Mouse (Mus musculus) forebrain, embryonic 11.5 days (tissue): Measurements from ENCODE around the gene Flvcr2. TPM values are rescaled to one million over a fixed set of nuclear protein-coding genes. Genes with fewer than 3 reads are reported as not detected.

Experiments used
- ATAC-seq: fragments of 200-750 bp; cut with Nextera tagmentation; replicated peaks from 2 replicates; pipeline ENCODE4 v1.8.0; 2017; ENCODE audit warnings: moderate TSS enrichment; ENCODE audit not compliant: low FRiP score
- DNase-seq: peaks from one replicate; pipeline ENCODE4 v3.0.0-alpha.2; 2017; ENCODE audit warnings: low spot score
- H3K27ac ChIP-seq: fragments of 300-500 bp; sonication (generic); 2 replicates; pipeline ENCODE4 v1.5.1; 2014; ENCODE audit warnings: low read depth, low read length
- H3K27me3 ChIP-seq: fragments of 300-500 bp; sonication (generic); 2 replicates; pipeline ENCODE4 v1.6.1; 2014; ENCODE audit warnings: mild to moderate bottlenecking, low read length, mixed read lengths; ENCODE audit not compliant: control insufficient read depth, insufficient read depth
- H3K36me3 ChIP-seq: fragments of 300-500 bp; sonication (generic); 2 replicates; pipeline ENCODE4 v1.6.1; 2014; ENCODE audit warnings: mild to moderate bottlenecking, low read length, moderate library complexity, mixed read lengths; ENCODE audit not compliant: control insufficient read depth, insufficient read depth
- H3K4me1 ChIP-seq: fragments of 300-500 bp; sonication (generic); replicated peaks from 2 replicates; pipeline ENCODE4 v1.6.1; 2014; ENCODE audit warnings: low read length, mixed read lengths; ENCODE audit not compliant: control insufficient read depth, insufficient read depth
- H3K4me2 ChIP-seq: fragments of 300-500 bp; sonication (generic); 2 replicates; pipeline ENCODE4 v1.6.1; 2014; ENCODE audit warnings: low read depth, mild to moderate bottlenecking, low read length, moderate library complexity, mixed read lengths; ENCODE audit not compliant: severe bottlenecking
- H3K4me3 ChIP-seq: fragments of 300-500 bp; sonication (generic); 2 replicates; pipeline ENCODE4 v1.5.1; 2014; ENCODE audit warnings: low read depth, low read length
- H3K9ac ChIP-seq: fragments of 300-500 bp; sonication (generic); 2 replicates; pipeline ENCODE4 v1.6.1; 2014; ENCODE audit warnings: low read length
- H3K9me3 ChIP-seq: fragments of 300-500 bp; sonication (generic); 2 replicates; pipeline ENCODE4 v1.6.1; 2016; ENCODE audit warnings: low read length, mixed read lengths; ENCODE audit not compliant: control insufficient read depth
- WGBS: fragments of 180-500 bp; shearing (Covaris S2); extraction: QIAGEN DNeasy Blood & Tissue Kit; methylation state at CpG from one replicate; pipeline ENCODE4 v1.1.7; 2014; 5-methylcytosine and 5-hydroxymethylcytosine counted together
- polyA plus RNA-seq: library from polyadenylated mRNA; unstranded; fragments of >200 nt; fragmentation: Nextera tagmentation; extraction: Ambion mirVana; gene quantifications from 2 replicates; pipeline ENCODE4 v1.2.1, GENCODE M21; 2014

The Flvcr2 gene
- polyA plus RNA-seq, 1 experiment from 2014 or later: 0.84 TPM

DNA sequence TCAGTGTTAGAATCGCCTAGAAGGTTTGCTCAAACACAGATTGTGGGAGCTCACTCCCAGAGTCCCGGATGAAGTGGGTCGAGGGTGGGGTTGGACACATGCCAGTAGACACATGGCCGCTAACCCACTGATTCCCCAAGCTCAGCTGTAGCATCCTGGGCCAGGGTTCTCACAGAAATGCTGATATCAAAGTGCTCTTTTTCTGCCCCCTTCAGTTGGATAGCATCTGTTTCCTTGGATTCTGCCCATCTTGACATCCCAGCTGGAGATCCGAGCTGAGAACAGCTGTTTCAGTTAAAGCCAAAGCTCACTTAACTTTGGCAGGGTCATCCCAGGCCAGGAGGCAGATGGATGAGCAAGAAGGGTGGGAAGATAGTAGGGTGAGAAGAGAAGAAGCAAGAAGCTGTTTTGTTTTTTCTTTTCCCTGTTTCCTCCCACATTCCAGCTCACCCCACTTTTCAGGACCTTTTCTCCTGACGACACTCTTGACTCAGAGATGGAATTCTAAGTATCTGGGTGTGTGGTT, 46.5 kb downstream of the Flvcr2 start:
- Histone ChIP-seq H3K36me3 (no peaks in the 10 kb centered on the region), H3K4me3 (no peak overlapping the region), H3K27me3 (no peaks in the 10 kb centered on the region), H3K27ac (no peak overlapping the region), H3K4me2 (no peak overlapping the region), H3K9ac (no peak overlapping the region), H3K4me1 (no peaks in the 10 kb centered on the region), H3K9me3 (no peaks in the 10 kb centered on the region)
- no peak for DNase-seq
- 84% methylated on average over 6 of the region's 6 CpGs for WGBS
- no peak for ATAC-seq

DNA sequence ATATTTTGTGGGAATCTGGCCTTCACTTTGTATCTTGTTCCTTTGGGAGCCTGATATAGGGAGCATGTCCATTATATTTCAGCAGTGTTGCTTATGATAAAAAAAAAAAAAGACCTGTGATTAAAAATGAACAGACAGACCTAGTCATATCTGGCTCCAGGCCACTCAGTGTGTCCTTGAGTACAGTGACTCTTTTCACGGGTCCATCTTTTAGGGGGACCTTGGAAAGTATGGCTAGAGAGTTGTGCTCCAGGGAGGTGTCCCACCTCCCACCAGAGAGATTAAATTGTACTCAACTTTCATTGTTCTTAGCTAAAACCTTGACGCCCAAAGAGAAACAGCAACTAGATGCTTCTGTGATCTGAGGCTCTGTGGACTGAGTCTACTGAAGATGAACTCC, 47.8 kb downstream of the Flvcr2 start:
- 89% methylated on average over 2 of the region's 2 CpGs for WGBS
- no peak for DNase-seq

DNA sequence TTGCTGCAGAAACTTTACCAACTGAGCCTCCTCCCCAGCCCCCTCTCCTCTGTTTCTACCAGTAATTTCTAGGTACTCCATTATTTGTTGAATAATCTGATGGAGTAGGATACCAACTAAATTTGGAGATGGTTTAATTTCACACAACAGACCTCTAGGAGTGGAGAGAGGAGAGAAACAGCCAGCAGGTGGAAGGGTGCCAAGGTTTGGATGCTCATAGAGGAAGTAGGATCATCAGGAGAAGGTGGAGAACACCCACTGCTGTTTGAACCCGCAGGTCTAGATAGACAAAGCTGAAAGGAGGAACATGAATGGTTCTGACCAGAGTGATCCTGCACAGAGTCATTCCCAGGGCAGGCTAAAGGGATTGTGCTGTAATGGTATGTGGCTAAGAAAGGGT, 49.2 kb downstream of the Flvcr2 start:
- Histone ChIP-seq H3K27ac (no peak overlapping the region), H3K36me3 (no peaks in the 10 kb centered on the region), H3K9ac (no peak overlapping the region), H3K4me1 (no peaks in the 10 kb centered on the region), H3K9me3 (no peaks in the 10 kb centered on the region), H3K4me2 (no peak overlapping the region), H3K27me3 (no peaks in the 10 kb centered on the region), H3K4me3 (no peak overlapping the region)
- WGBS: 72% methylated on average over 1 of the region's 1 CpGs
- ATAC-seq (no peak), DNase-seq (no peak)

More for the DNA sequence above, 47.8 kb downstream of the Flvcr2 start:
- H3K27me3 ChIP-seq: no peaks in the 10 kb centered on the region
- H3K9ac ChIP-seq: no peak overlapping the region
- no peak for ATAC-seq
- no peaks in the 10 kb centered on the region for H3K36me3 ChIP-seq
- no peak overlapping the region for H3K4me2 ChIP-seq
- H3K9me3 ChIP-seq: no peaks in the 10 kb centered on the region
- H3K4me3 ChIP-seq: no peak overlapping the region
- no peak overlapping the region for H3K27ac ChIP-seq
- no peaks in the 10 kb centered on the region for H3K4me1 ChIP-seq

DNA sequence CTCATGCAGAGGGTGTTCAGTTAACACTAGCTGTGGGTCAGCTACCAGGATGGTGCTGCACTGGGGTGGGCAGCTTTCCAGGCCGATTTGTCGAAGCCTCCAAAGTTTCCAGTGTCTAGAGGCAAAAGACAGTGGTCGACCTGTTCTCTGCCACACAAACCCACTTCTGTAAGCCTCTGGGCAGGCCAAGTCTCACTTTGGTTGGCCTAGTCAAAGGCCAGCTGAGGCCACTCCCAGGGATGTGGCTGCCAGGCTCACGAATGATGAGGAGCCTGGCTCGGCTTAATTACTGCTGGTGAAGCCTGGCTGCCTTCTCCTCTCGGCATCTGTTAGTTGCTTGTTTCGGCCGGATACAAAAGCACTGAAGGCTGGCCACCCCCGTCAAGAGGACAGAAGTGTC, 53.7 kb downstream of the Flvcr2 start:
- DNase-seq (no peak), ATAC-seq (no peak)
- Histone ChIP-seq H3K9ac (no peak overlapping the region), H3K27me3 (no peaks in the 10 kb centered on the region), H3K4me2 (no peak overlapping the region), H3K9me3 (no peaks in the 10 kb centered on the region), H3K27ac (no peak overlapping the region), H3K36me3 (no peaks in the 10 kb centered on the region), H3K4me3 (no peak overlapping the region), H3K4me1 (no peaks in the 10 kb centered on the region)
- 60% methylated on average over 9 of the region's 9 CpGs for WGBS

DNA sequence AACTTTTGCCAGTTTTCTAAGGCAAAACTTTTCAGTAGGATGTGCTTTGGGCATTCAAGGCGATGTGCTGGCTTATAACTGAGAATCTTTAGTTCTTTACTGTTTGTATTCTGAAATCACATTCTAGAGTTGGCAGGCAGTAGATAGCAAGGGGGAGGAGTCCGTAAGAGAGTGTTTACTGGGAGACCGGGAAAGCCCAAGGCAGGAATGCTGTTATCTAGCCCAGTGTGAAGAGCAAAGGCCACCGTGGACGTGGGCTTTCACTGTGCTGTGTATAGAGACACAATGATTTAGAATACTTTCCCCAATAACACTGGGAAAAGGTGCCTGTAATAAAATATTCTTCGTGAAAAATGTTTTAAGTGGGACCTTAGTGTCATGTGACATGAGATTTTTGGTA, 63.4 kb downstream of the Flvcr2 start:
- ATAC-seq (no peak), DNase-seq (no peak)
- WGBS: 82% methylated on average over 6 of the region's 6 CpGs

DNA sequence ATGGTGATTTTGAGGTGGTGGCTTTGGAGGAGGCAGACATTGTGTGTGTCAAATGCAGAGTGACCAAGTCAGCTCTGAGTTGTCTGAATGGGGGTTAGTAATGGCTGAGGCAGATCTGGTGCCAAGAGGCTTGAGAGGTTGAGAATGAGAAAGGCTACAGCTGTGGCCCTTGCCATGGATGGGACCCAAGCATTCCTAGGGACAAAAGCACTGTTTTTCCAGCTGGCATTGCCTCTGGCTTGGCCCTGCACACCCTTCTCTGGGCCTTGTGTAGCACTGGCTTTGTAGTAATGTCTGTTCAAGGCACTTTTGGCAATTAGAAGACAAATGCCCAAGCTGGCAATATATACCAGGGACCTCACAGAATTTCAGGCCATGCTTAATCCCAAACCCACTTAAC, 64.6 kb downstream of the Flvcr2 start:
- no peaks in the 10 kb centered on the region for H3K4me1 ChIP-seq
- no peak overlapping the region for H3K9ac ChIP-seq
- H3K27ac ChIP-seq: no peak overlapping the region
- no peak overlapping the region for H3K4me2 ChIP-seq
- no peaks in the 10 kb centered on the region for H3K27me3 ChIP-seq
- no peaks in the 10 kb centered on the region for H3K9me3 ChIP-seq
- ATAC-seq (no peak), DNase-seq (no peak)
- no peak overlapping the region for H3K4me3 ChIP-seq
- H3K36me3 ChIP-seq: no peaks in the 10 kb centered on the region; the same call in 1 of the 2 replicates

More for the DNA sequence above, 63.4 kb downstream of the Flvcr2 start:
- no peaks in the 10 kb centered on the region for H3K27me3 ChIP-seq
- no peak overlapping the region for H3K4me2 ChIP-seq
- H3K27ac ChIP-seq: no peak overlapping the region
- H3K9me3 ChIP-seq: no peaks in the 10 kb centered on the region
- no peak overlapping the region for H3K4me3 ChIP-seq
- no peak overlapping the region for H3K9ac ChIP-seq
- no peaks in the 10 kb centered on the region; the same call in 1 of the 2 replicates for H3K36me3 ChIP-seq
- no peaks in the 10 kb centered on the region for H3K4me1 ChIP-seq

DNA sequence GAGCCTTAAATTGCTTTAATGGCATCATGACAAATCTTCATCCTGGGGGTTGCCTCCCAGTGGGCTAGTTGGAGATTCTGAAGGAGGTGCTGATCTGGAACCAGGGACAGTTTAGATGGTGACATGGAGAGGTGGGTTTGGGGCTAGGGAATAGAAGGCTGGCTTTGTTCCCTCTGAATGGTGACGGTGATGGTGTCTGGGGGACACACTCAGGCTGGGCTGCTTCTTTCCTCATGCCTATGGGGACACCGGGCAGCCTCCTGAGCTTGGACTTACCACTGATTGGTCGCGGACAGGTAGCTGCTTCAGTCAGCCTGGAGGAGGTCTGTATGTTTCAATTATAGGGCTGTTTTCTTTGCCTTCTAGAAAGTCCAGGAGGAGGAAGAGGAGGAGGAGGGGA, 65.3 kb downstream of the Flvcr2 start:
- Histone ChIP-seq H3K36me3 (no peaks in the 10 kb centered on the region; the same call in 1 of the 2 replicates), H3K9me3 (no peaks in the 10 kb centered on the region), H3K4me3 (no peak overlapping the region), H3K27ac (no peak overlapping the region), H3K4me1 (no peaks in the 10 kb centered on the region), H3K27me3 (no peaks in the 10 kb centered on the region), H3K9ac (no peak overlapping the region), H3K4me2 (no peak overlapping the region)
- WGBS: 90% methylated on average over 4 of the region's 4 CpGs
- ATAC-seq (no peak), DNase-seq (no peak)

DNA sequence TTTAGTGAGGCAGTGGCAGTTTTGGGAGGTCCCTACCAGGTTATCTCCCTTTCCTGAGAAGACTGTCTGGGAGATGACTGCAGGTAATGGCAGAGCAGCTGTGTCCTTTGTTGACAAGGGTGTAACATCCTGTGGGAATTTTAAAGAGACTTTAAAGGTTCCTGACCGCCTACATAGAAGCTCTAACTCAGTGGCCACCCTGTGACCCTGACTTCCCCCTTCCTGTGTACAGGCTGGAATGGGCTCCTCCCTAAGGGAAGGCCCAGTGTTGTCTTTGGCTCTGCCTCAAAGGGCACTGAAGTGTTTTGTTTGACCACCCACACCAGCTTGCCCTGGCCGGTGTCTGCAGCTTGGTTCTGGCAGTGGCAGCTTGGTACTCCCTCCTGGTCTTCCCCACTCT, 67.3 kb downstream of the Flvcr2 start:
- no peaks in the 10 kb centered on the region for H3K4me1 ChIP-seq
- ATAC-seq (no peak), DNase-seq (peak; percentile 44)
- no peak overlapping the region for H3K4me3 ChIP-seq
- WGBS: 73% methylated on average over 2 of the region's 2 CpGs
- no peak overlapping the region for H3K4me2 ChIP-seq
- H3K9me3 ChIP-seq: no peaks in the 10 kb centered on the region
- H3K27me3 ChIP-seq: no peaks in the 10 kb centered on the region
- H3K36me3 ChIP-seq: no peaks in the 10 kb centered on the region; the same call in 1 of the 2 replicates
- no peak overlapping the region for H3K27ac ChIP-seq
- H3K9ac ChIP-seq: no peak overlapping the region

DNA sequence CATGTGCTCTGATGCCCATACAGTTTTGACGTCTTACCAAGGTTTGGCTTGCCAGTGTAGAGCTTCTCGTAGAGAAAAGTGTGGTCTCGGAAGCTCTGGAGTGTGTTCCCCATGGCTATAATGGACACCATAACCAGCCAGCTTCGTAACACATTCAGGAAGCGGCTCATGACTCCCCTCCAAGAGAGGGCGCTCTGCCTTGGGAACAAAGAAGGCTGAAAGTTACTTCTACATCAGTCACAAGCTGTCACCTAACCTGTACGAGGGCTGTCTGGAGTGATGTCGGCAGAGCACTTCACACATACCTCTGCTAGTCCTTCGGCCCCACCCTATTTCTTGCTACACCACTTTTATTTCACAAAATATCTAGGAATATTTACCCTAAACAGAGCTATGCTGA, 75.7 kb downstream of the Flvcr2 start:
- H3K9ac ChIP-seq: no peak overlapping the region
- DNase-seq (no peak), ATAC-seq (no peak)
- no peaks in the 10 kb centered on the region for H3K9me3 ChIP-seq
- H3K4me2 ChIP-seq: no peak overlapping the region
- no peaks in the 10 kb centered on the region for H3K36me3 ChIP-seq
- H3K27me3 ChIP-seq: no peaks in the 10 kb centered on the region
- no peak overlapping the region for H3K4me3 ChIP-seq
- no peak overlapping the region for H3K27ac ChIP-seq
- H3K4me1 ChIP-seq: 0 out of 2 replicates have a peak, but pooled peaks cover 5% of the 10 kb centered on the region
- WGBS: 77% methylated on average over 9 of the region's 9 CpGs
